Mouse (Mus musculus) midbrain, postnatal 0 days (tissue): Measurements from ENCODE around the gene Orc3. TPM values are rescaled to one million over a fixed set of nuclear protein-coding genes. Genes with fewer than 3 reads are reported as not detected.

ENCODE experiments used
- ATAC-seq: fragments of 200-750 bp; cut with Nextera tagmentation; 2 replicates; pipeline ENCODE4 v1.8.0; 2017; ENCODE audit warnings: moderate number of reproducible peaks, mild to moderate bottlenecking, moderate TSS enrichment, moderate library complexity; ENCODE audit not compliant: low FRiP score
- DNase-seq: peaks from one replicate; pipeline ENCODE4 v3.0.0-alpha.2; 2015; ENCODE audit warnings: low spot score
- H3K27ac ChIP-seq: fragments of 300-500 bp; sonication (generic); 2 replicates; pipeline ENCODE4 v1.5.1; 2014; ENCODE audit warnings: low read depth, mild to moderate bottlenecking, low read length, mixed read lengths
- H3K27me3 ChIP-seq: fragments of 300-500 bp; sonication (generic); 2 replicates; pipeline ENCODE4 v1.6.1; 2014; ENCODE audit warnings: low read length, control low read depth, mixed read lengths; ENCODE audit not compliant: insufficient read depth
- H3K36me3 ChIP-seq: fragments of 300-500 bp; sonication (generic); 2 replicates; pipeline ENCODE4 v1.6.1; 2014; ENCODE audit warnings: low read length, control low read depth, mixed read lengths; ENCODE audit not compliant: insufficient read depth
- H3K4me1 ChIP-seq: fragments of 300-500 bp; sonication (generic); 2 replicates; pipeline ENCODE4 v1.6.1; 2014; ENCODE audit warnings: mild to moderate bottlenecking, control low read depth, antibody characterized with exemption, low read length, mixed read lengths; ENCODE audit not compliant: insufficient read depth
- H3K4me2 ChIP-seq: fragments of 300-500 bp; sonication (generic); 2 replicates; pipeline ENCODE4 v1.6.1; 2014; ENCODE audit warnings: low read depth, mild to moderate bottlenecking, low read length, mixed read lengths; ENCODE audit not compliant: poor library complexity, severe bottlenecking
- H3K4me3 ChIP-seq: fragments of 300-500 bp; sonication (generic); 2 replicates; pipeline ENCODE4 v1.5.1; 2014; ENCODE audit warnings: low read depth, mild to moderate bottlenecking, low read length, moderate library complexity
- H3K9ac ChIP-seq: fragments of 300-500 bp; sonication (generic); replicated peaks from 2 replicates; pipeline ENCODE4 v1.6.1; 2014; ENCODE audit warnings: mild to moderate bottlenecking, low read length, moderate library complexity, mixed read lengths; ENCODE audit not compliant: poor library complexity, severe bottlenecking
- H3K9me3 ChIP-seq: fragments of 300-500 bp; sonication (generic); 2 replicates; pipeline ENCODE4 v1.6.1; 2016; ENCODE audit warnings: low read length, control low read depth
- CTCF ChIP-seq: IDR thresholded peaks from 2 replicates; pipeline ENCODE4 v1.5.1; 2016; ENCODE audit warnings: antibody characterized with exemption, mild to moderate bottlenecking
- WGBS: fragments of 180-500 bp; shearing (Covaris S2); extraction: QIAGEN DNeasy Blood & Tissue Kit; methylation state at CpG from one replicate; pipeline ENCODE4 v1.1.7; 2014; 5-methylcytosine and 5-hydroxymethylcytosine counted together
- polyA plus RNA-seq: library from polyadenylated mRNA; unstranded; fragments of >200 nt; fragmentation: Nextera tagmentation; extraction: Ambion mirVana; gene quantifications from 2 replicates; pipeline ENCODE4 v1.2.1, GENCODE M21; 2015
- total RNA-seq: library from RNA; depleted of rRNA; stranded (reverse); fragments of >200 nt; gene quantifications from 2 replicates; pipeline ENCODE4 v1.2.3, GENCODE M21; 2014

The Orc3 gene
- total and polyA plus RNA-seq, 2 experiments from 2014 or later, result 57.2 to 65.0 TPM

DNA sequence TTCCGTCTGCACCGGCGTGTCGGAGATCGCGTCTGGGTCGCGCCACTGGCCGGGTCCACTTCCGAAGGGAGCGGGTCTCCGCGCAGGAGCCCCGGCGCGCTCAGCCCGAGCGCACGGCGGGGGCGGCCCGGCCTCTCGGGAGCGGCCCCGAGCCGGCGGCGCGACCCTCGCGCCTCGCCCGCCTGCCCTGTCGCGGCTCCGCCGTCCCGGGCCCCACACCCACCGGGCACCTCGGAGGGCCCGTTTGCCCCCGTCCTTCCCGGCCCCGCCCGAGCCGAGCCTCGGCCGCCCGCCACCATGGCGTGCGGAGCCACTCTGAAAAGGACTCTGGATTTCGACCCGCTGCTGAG, 64.0 kb downstream of the Orc3 start, which contains the start of gene Akirin2:
Gene Akirin2, plus strand, starts transcription at position 190 of the 350 bp plus-strand sequence.
- WGBS, result 1% methylated on average over 26 of the region's 53 CpGs
- peak within 1 kb of the TSS; percentile 99 for H3K4me3 ChIP-seq
- no peaks in the 10 kb centered on the region for H3K9me3 ChIP-seq
- peak within 1 kb of the TSS; percentile 83 for H3K9ac ChIP-seq
- ATAC-seq (peak; percentile 77), DNase-seq (no peak)
- 0 out of 2 replicates have a peak, but pooled peaks cover 6% of the 10 kb centered on the region for H3K4me1 ChIP-seq
- H3K27ac ChIP-seq, result peak within 1 kb of the TSS; percentile 93
- peak within 1 kb of the TSS; percentile 62 for H3K4me2 ChIP-seq
- no peaks in the 10 kb centered on the region for H3K36me3 ChIP-seq
- no peak for TF ChIP-seq CTCF
- no peaks in the 10 kb centered on the region for H3K27me3 ChIP-seq

DNA sequence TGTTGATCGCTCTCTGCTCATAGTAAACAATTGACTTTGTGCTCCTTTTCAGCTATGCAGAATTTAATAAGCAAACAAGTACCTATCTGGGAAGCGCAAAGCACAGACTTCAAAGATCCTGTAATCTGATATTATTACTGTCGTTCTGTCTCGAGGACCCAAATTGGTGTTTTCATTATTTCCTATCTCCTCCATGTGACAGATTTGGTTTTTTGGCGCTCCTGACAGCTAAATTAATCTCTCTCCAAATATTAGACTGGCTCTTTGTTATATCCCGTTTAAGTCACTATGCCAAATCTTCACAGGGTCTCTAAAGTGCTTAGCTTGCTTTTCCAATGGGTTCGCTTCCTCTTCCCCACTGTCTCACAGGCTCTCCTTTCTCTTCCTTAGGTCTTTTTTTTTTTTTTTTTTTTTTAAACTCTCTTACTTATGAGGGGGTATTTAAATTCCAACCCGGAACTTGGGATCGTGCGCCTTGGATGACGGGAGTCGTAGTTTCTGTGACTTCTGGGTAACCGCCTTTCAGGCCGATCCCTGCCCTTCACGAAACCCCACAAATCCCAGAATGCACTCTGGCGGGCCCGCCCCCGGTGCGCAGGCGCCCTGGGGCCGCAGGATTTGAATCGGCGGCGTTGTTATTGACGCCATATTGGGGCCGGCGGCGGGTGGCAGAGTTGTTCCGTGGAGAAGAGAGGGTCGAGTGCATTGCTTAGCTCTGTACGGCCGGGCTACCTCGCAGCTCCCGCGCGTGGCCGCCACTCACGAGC, 64.6 kb downstream of the Orc3 start:
- 0 out of 2 replicates have a peak, but pooled peaks have one; percentile 4 for TF ChIP-seq CTCF
- no peaks in the 10 kb centered on the region for H3K36me3 ChIP-seq

DNA sequence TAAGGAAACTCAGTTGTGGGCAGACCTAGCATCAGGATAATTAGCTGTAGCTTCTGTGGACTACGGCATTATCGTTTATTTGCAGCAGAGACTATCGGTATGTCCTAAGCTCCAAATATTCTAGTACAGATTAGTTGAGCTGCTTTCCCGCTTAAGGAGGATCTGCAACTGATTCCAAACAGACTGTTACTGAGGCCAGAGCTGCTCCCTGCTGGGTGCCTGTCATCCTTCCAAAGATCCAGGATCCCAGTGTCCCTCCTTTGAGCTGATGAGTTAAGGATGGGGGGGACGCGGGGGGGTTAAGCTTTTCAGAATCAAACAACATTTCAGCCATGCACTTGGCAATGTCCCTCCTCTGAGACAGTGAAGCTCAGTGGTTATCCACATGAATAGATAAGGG, 84.8 kb downstream of the Orc3 start:
- no peak overlapping the region for H3K27ac ChIP-seq
- no peak for TF ChIP-seq CTCF
- no peaks in the 10 kb centered on the region for H3K27me3 ChIP-seq
- no peaks in the 10 kb centered on the region for H3K9me3 ChIP-seq
- no peak overlapping the region for H3K4me2 ChIP-seq
- peak; percentile 36 for DNase-seq
- ATAC-seq, result no peak
- 69% methylated on average over 6 of the region's 6 CpGs for WGBS
- H3K36me3 ChIP-seq, result no peaks in the 10 kb centered on the region
- H3K4me3 ChIP-seq, result no peak overlapping the region
- no peaks in the 10 kb centered on the region for H3K4me1 ChIP-seq
- no peak overlapping the region for H3K9ac ChIP-seq

More for the DNA sequence above, 64.6 kb downstream of the Orc3 start:
- Histone ChIP-seq H3K9ac (peak overlapping the region; percentile 83), H3K9me3 (no peaks in the 10 kb centered on the region), H3K4me3 (peak overlapping the region; percentile 99), H3K4me1 (0 out of 2 replicates have a peak, but pooled peaks cover 6% of the 10 kb centered on the region), H3K27me3 (no peaks in the 10 kb centered on the region), H3K4me2 (peak overlapping the region; percentile 62), H3K27ac (peak overlapping the region; percentile 93)
- 2% methylated on average over 38 of the region's 38 CpGs for WGBS
- ATAC-seq (peak; percentile 92), DNase-seq (peak; percentile 98)

DNA sequence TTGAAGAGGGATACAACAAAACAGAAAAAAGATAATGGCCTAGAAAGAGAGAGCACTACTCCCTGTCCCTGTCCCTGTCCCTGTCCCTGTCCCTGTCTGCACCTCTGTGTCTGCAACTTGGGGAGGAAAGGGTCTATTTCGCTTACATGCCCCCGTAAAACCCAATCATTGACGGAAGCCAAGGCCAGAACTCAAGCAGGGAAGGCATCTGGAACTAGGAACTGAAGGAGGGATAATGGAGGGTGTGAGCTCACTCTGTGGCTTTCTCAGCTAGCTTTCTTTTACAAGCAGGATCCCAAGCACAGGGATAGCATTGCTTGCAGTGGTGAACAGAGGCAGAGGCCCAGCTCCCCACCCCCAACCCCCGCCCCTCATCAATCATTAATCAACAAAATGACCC, 85.4 kb downstream of the Orc3 start:
- Histone ChIP-seq H3K4me3 (no peak overlapping the region), H3K36me3 (no peaks in the 10 kb centered on the region), H3K4me2 (no peak overlapping the region), H3K4me1 (no peaks in the 10 kb centered on the region), H3K27me3 (no peaks in the 10 kb centered on the region), H3K9ac (no peak overlapping the region), H3K9me3 (no peaks in the 10 kb centered on the region), H3K27ac (no peak overlapping the region)
- no peak for TF ChIP-seq CTCF
- 78% methylated on average over 4 of the region's 4 CpGs for WGBS
- no peak for ATAC-seq
- no peak for DNase-seq

DNA sequence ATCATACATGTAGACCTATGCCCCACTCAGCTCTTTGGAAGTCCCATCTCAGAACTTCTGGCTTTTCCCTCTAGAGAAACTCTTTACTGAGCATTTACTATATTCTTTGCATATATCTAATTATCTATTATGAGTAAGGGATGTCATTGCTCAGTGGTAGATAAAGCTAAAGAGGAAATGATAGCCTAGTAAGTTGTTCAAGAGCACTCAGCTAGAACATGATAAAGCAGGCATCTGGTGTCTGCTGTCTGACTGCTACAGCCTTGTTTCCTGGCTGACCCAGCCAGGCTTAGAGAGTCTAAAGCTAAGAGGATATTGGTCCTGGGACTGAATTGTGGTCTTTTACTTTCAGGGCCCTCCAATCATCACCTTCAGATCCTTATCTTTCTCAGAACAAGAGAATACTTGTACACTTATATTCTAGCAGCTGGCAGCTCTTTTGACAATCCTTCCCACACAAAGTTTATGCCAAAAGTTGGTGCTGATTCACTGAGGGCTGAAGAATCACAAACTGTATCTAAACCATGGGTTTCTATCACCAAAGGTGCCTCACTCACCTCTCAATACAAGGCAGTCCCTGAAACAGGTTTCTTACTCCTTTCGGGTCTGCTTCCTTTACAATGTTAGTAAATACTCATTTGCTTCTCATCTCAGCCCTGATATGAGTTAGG, 86.2 kb downstream of the Orc3 start:
- no peak for TF ChIP-seq CTCF
- H3K36me3 ChIP-seq, result no peaks in the 10 kb centered on the region
- H3K4me1 ChIP-seq, result no peaks in the 10 kb centered on the region
- no peak overlapping the region for H3K27ac ChIP-seq
- no peaks in the 10 kb centered on the region for H3K27me3 ChIP-seq
- ATAC-seq (no peak), DNase-seq (no peak)
- no peaks in the 10 kb centered on the region for H3K9me3 ChIP-seq
- WGBS, result 94% methylated on average over 1 of the region's 1 CpGs
- no peak overlapping the region for H3K4me2 ChIP-seq
- H3K4me3 ChIP-seq, result no peak overlapping the region
- H3K9ac ChIP-seq, result no peak overlapping the region

DNA sequence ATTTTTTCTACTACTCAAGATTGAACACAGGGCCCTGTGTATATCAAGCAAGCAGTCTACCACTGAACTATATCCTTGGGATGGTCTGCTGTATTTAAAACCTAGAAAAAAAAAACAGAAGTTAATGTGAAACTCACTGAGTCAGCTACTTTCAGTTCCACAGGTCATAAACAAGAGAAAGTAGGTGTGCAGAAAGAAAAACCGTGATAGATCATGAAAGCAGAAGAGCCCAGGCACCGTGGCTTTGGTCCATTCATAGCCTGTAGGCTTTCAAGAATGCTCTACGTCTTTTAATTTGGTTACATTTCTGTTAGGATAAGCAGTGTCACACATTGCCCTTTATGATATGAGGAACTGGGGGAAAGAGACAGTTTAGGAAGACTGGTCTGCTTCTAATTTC, 88.0 kb downstream of the Orc3 start:
- Histone ChIP-seq H3K9me3 (no peaks in the 10 kb centered on the region), H3K27ac (no peak overlapping the region), H3K4me3 (no peak overlapping the region), H3K36me3 (no peaks in the 10 kb centered on the region), H3K9ac (no peak overlapping the region), H3K4me1 (no peaks in the 10 kb centered on the region), H3K27me3 (no peaks in the 10 kb centered on the region), H3K4me2 (no peak overlapping the region)
- DNase-seq (no peak), ATAC-seq (no peak)
- 86% methylated on average over 3 of the region's 3 CpGs for WGBS
- no peak for TF ChIP-seq CTCF
